Mouse (Mus musculus) natural killer cell, adult 2 months (primary cell): ENCODE data around the gene Fshb.

Source experiments
- DNase-seq, 2 experiments: peaks; one replicate each; pipeline ENCODE4 v3.0.0; 2022; ENCODE audit warnings: low spot score in 2 of 2

Gene Fshb

GRCm38 (mm10) chr2:107059556-107059955 is at the start of gene Fshb:
Gene Fshb, minus strand, starts transcription at chr2:107059656.
- no peak for DNase-seq

GRCm38 (mm10) chr2:107084256-107084655 is 24.8 kb upstream of the Fshb start:
- no peak for DNase-seq

- no peak for DNase-seq
Observed at GRCm38 (mm10) chr2:107083071-107083885, 23.8 kb upstream of the Fshb start.

- no peak for DNase-seq
Observed at GRCm38 (mm10) chr2:107063260-107063659, 3.8 kb upstream of the Fshb start.

- DNase-seq = no peak
Observed at GRCm38 (mm10) chr2:107045955-107046354, 13.5 kb downstream of the Fshb start.

GRCm38 (mm10) chr2:107040816-107041215 is 18.6 kb downstream of the Fshb start:
- no peak for DNase-seq

GRCm38 (mm10) chr2:107035980-107036379 is 23.5 kb downstream of the Fshb start:
- no peak for DNase-seq

- no peak for DNase-seq
Observed at GRCm38 (mm10) chr2:107024694-107025093, 34.8 kb downstream of the Fshb start.

- DNase-seq = no peak
Observed at GRCm38 (mm10) chr2:107022713-107023112, 36.7 kb downstream of the Fshb start.

- no peak for DNase-seq
Observed at GRCm38 (mm10) chr2:107019331-107019730, 40.1 kb downstream of the Fshb start.

- no peak for DNase-seq
Observed at GRCm38 (mm10) chr2:107013161-107013560, 46.3 kb downstream of the Fshb start.

GRCm38 (mm10) chr2:107012318-107012717 is 47.1 kb downstream of the Fshb start:
- DNase-seq = no peak

- no peak for DNase-seq
Observed at GRCm38 (mm10) chr2:107010160-107010559, 49.3 kb downstream of the Fshb start.

GRCm38 (mm10) chr2:107006378-107006777 is 53.1 kb downstream of the Fshb start:
- no peak for DNase-seq
